Mouse (Mus musculus): ENCODE data around the gene Olfr1281. TPM values are rescaled to one million over a fixed set of nuclear protein-coding genes. Genes with fewer than 3 reads are reported as not detected.

The Olfr1281 gene
- polyA plus RNA-seq (2012; ENCODE audit: low replicate concordance): not detected in 2 replicates

GRCm38 (mm10) chr2:111326220-111326619, at the start of gene Olfr1281:
TSS of gene Olfr1281 (plus strand) at chr2:111326520.

GRCm38 (mm10) chr2:111289836-111290235, 36.5 kb upstream of the Olfr1281 start, which contains the start of gene Olfr1278:
TSS of gene Olfr1278 (plus strand) at chr2:111290136.

GRCm38 (mm10) chr2:111300374-111300773, 25.9 kb upstream of the Olfr1281 start, which contains the start of gene Olfr1279:
TSS of gene Olfr1279 (plus strand) at chr2:111300635.

GRCm38 (mm10) chr2:111313717-111314116, 12.6 kb upstream of the Olfr1281 start, which contains the start of gene Olfr1280:
TSS of gene Olfr1280 (plus strand) at chr2:111314017.

GRCm38 (mm10) chr2:111335976-111336375, 9.7 kb downstream of the Olfr1281 start, which contains the start of gene Olfr1282:
TSS of gene Olfr1282 (minus strand) at chr2:111336076.

GRCm38 (mm10) chr2:111366490-111366889, 40.2 kb downstream of the Olfr1281 start, which contains the start of gene Olfr1283:
TSS of gene Olfr1283 (plus strand) at chr2:111366790.

GRCm38 (mm10) chr2:111375222-111375621, 48.9 kb downstream of the Olfr1281 start, which contains the start of gene Olfr1284:
TSS of gene Olfr1284 (plus strand) at chr2:111375522.

Other genes with a start within 250 kb of the Olfr1281 start
- not detected in 2 replicates for gene Gm13941, start 220.5 kb upstream of the Olfr1281 start, polyA plus RNA-seq (2012; ENCODE audit: low replicate concordance)
- gene Gm15130, start 173.6 kb upstream of the Olfr1281 start, polyA plus RNA-seq (2012; ENCODE audit: low replicate concordance): not detected in 2 replicates
- gene 4930430A15Rik, start 96.9 kb upstream of the Olfr1281 start, polyA plus RNA-seq (2012; ENCODE audit: low replicate concordance): not detected in 2 replicates
- gene Olfr1275, start 91.2 kb upstream of the Olfr1281 start, polyA plus RNA-seq (2012; ENCODE audit: low replicate concordance): 0.14 TPM in 1 of 2 replicates, not detected in the other
- not detected in 2 replicates for gene Olfr1276, start 72.0 kb upstream of the Olfr1281 start, polyA plus RNA-seq (2012; ENCODE audit: low replicate concordance)
- not detected in 2 replicates for gene Olfr1277, start 52.4 kb upstream of the Olfr1281 start, polyA plus RNA-seq (2012; ENCODE audit: low replicate concordance)
- gene Olfr1278, start 36.4 kb upstream of the Olfr1281 start, polyA plus RNA-seq (2012; ENCODE audit: low replicate concordance): not detected in 2 replicates
- gene Olfr1279, start 25.9 kb upstream of the Olfr1281 start, polyA plus RNA-seq (2012; ENCODE audit: low replicate concordance): not detected in 2 replicates
- gene Olfr1280, start 12.5 kb upstream of the Olfr1281 start, polyA plus RNA-seq (2012; ENCODE audit: low replicate concordance): not detected in 2 replicates
- not detected in 2 replicates for gene Olfr1282, start 9.6 kb downstream of the Olfr1281 start, polyA plus RNA-seq (2012; ENCODE audit: low replicate concordance)
- gene Olfr1283, start 40.3 kb downstream of the Olfr1281 start, polyA plus RNA-seq (2012; ENCODE audit: low replicate concordance): not detected in 2 replicates
- not detected in 2 replicates for gene Olfr1284, start 49.0 kb downstream of the Olfr1281 start, polyA plus RNA-seq (2012; ENCODE audit: low replicate concordance)
- gene Olfr1286, start 96.6 kb downstream of the Olfr1281 start, polyA plus RNA-seq (2012; ENCODE audit: low replicate concordance): not detected in 2 replicates
- 0.21 TPM in 1 of 2 replicates, not detected in the other for gene Olfr1287, start 122.6 kb downstream of the Olfr1281 start, polyA plus RNA-seq (2012; ENCODE audit: low replicate concordance)
- gene Olfr1288, start 147.6 kb downstream of the Olfr1281 start, polyA plus RNA-seq (2012; ENCODE audit: low replicate concordance): not detected in 2 replicates
- not detected in 2 replicates for gene Olfr1289, start 154.3 kb downstream of the Olfr1281 start, polyA plus RNA-seq (2012; ENCODE audit: low replicate concordance)
- gene Olfr1290, start 167.3 kb downstream of the Olfr1281 start, polyA plus RNA-seq (2012; ENCODE audit: low replicate concordance): not detected in 2 replicates
- gene Olfr1291-ps1, start 170.7 kb downstream of the Olfr1281 start, polyA plus RNA-seq (2012; ENCODE audit: low replicate concordance): not detected in 2 replicates
- not detected in 2 replicates for gene Olfr1293-ps, start 198.7 kb downstream of the Olfr1281 start, polyA plus RNA-seq (2012; ENCODE audit: low replicate concordance)
- gene Olfr1294, start 213.8 kb downstream of the Olfr1281 start, polyA plus RNA-seq (2012; ENCODE audit: low replicate concordance): not detected in 2 replicates
- gene Olfr1295, start 243.2 kb downstream of the Olfr1281 start, polyA plus RNA-seq (2012; ENCODE audit: low replicate concordance): not detected in 2 replicates

All from hematopoietic multipotent progenitor cell, adult 10-12 weeks (in vitro differentiated cells).